Mouse (Mus musculus) left cerebral cortex, postnatal 14 days (tissue): Measurements from ENCODE around the gene Cygb. TPM values are rescaled to one million over a fixed set of nuclear protein-coding genes. Genes with fewer than 3 reads are reported as not detected.
"Not testable (repeated sequence)": the region's sequence is repeated elsewhere in the genome, so short reads cannot be mapped to it uniquely, and the experiment has no call there.

Source experiments
- DNase-seq, 2 experiments: peaks; one replicate each; pipeline ENCODE4 v3.0.0; 2021 to 2022; ENCODE audit warnings: low spot score in 2 of 2, mixed read lengths in 1 of 2
- intact Hi-C: fragments of 180-260 bp; cut with DNase I; formaldehyde crosslinking; loops from one replicate; pipeline ENCODE4 v1.15.1; 2025
- total RNA-seq, 2 experiments: library from RNA; stranded (reverse); gene quantifications; 2 replicates each; pipeline ENCODE4 v1.2.3; 2021

Gene Cygb
- total RNA-seq, 2 experiments from 2014 or later, result 26.7 to 34.7 TPM

GRCm38 (mm10) chr11:116676175-116676976 is 22.3 kb upstream of the Cygb start:
- DNase-seq, result no peak
- intact Hi-C loops, result no loop called here

DNA sequence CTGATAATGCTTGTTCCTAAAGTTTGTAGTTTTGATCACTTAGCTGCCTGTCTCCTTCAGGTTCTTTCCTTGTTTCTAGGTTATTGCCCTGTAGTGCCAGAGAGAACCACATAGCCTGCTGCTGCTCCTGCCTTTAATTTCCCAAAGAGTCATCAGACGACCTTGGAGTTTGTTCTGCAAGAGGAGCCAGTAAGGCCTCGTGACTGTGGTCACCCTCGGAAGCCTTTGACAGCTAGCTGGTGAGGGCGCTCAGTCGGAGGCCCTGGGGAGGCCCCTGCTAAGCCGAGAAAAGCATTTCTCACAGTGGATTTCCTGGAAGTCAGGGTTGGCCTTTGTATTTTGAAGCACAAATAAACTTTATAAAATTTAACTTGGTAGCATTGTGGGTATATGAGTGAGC is 21.3 kb upstream of the Cygb start:
- intact Hi-C loops, DNase-seq: not testable (repeated sequence)

- intact Hi-C loops, result loop anchor here (5.0 kb wide), 1 partner anchor 133 kb away; no protein-coding TSS in a partner anchor
These were observed 20.7 kb upstream of the Cygb start for GRCm38 (mm10) chr11:116674616-116675379.

GRCm38 (mm10) chr11:116673410-116673809 is 19.3 kb upstream of the Cygb start:
- intact Hi-C loops, result loop anchor here (5.0 kb wide), 1 partner anchor 134 kb away; no protein-coding TSS in a partner anchor

More at GRCm38 (mm10) chr11:116674616-116675379, 20.7 kb upstream of the Cygb start:
- no peak for DNase-seq

DNA sequence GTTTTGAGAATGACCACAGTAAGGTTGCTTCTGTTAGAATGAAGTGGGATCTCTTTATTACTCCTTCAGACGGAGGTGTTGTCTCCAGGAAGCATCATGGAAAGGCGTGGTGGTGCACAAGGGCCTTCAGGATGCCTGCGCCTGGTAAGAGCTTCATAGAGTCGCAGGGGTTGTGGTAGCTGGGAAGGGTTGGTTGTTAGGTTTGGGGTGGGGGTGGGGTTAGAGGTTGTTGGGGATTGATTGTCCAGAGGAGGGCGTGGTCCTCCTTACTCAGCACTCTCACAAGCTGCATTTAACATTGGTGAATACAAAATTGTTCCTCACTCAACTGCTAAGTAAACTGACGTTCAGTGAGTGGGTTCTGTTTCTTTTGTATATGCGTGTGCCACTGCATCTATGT is 18.5 kb upstream of the Cygb start:
- intact Hi-C loops, result loop anchor here (5.0 kb wide), 1 partner anchor 135 kb away; no protein-coding TSS in a partner anchor
- DNase-seq, result no peak

More at GRCm38 (mm10) chr11:116673410-116673809, 19.3 kb upstream of the Cygb start:
- DNase-seq, result no peak

GRCm38 (mm10) chr11:116671845-116672434 is 17.8 kb upstream of the Cygb start:
- no peak for DNase-seq
- intact Hi-C loops, result loop anchor here (2.0 to 5.0 kb wide), 2 partner anchors 27 to 135 kb away; no protein-coding TSS in a partner anchor

GRCm38 (mm10) chr11:116671112-116671844 is 17.2 kb upstream of the Cygb start:
- intact Hi-C loops, result loop anchor here (2.0 to 5.0 kb wide), 2 partner anchors 26 to 136 kb away; no protein-coding TSS in a partner anchor
- DNase-seq, result peak; percentile 97 to 98

- intact Hi-C loops, result loop anchor here (2.0 to 5.0 kb wide), 2 partner anchors 26 to 137 kb away; no protein-coding TSS in a partner anchor
- DNase-seq, result no peak
These were observed 16.3 kb upstream of the Cygb start for GRCm38 (mm10) chr11:116670386-116670785.

DNA sequence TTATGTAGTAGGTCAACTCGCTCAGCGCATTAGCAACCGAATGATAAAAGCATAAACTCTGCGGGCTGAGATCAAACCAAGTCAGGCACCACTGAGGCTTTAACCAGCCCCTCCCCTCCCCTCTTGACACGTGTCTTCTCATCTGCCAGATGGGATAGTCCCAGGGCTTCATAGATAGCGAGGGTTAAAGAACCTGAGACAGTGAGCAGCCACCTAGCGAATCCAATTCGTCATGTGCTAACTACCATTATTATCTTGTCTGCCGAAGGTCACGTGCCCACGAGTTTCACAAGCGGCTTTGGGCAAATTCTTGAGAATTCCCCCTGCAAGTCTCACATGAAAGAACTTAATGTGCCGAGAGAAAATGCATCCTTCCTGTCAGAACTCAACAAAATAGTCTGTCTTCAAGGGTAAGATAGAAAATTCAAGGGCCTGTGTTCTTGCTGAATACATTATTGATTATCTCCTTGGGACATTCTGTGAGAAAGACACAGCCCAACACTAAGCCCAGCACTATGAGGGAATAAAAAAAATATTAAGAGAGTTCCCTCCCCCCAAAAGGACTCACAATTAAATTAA is 15.8 kb upstream of the Cygb start:
- intact Hi-C loops, result loop anchor here (2.0 to 5.0 kb wide), 2 partner anchors 25 to 137 kb away; no protein-coding TSS in a partner anchor
- DNase-seq, result no peak

DNA sequence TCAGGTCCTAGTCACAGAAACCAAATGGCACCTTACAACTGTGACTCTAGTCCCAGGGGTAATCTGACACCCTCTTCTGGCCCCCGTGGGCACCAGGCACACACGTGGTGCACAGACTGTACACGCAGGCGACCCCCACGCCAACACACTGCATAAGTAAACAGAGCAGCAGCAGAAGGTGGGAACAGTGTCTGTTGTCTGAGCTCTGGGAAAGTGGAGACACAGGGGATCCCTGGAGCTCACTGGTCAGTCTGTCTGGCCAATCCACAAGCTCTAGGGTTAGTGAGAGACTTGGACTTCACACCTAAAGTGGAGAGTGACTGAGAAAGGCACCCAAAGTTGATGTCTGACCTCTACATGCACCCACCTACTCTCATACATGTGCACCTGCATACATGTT is 15.2 kb upstream of the Cygb start:
- intact Hi-C loops, result no loop called here
- DNase-seq, result no peak

DNA sequence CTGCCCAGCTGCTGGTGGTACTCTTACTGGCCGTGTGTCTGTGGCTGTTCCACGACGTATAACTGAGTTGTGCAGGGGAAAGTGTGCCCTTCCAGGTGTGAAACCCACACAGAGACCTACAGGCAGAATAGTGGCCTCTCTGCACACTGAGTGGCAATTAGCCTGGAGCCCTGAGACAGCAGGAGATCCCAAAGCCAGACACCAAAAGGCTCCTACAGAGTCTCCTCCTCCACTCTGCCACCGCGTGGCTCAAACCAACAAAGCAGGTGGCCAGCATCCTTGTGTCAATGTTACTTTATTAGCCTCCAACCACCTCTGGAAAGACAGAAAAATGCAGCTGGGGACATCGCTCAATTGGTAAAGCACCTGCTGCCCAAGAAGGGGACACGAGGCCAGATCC is 14.7 kb upstream of the Cygb start:
- no peak for DNase-seq
- intact Hi-C loops, result no loop called here

GRCm38 (mm10) chr11:116668381-116668825 is 14.3 kb upstream of the Cygb start:
- intact Hi-C loops, result no loop called here
- no peak for DNase-seq

GRCm38 (mm10) chr11:116667930-116668329 is 13.8 kb upstream of the Cygb start:
- no peak for DNase-seq
- intact Hi-C loops, result no loop called here

- DNase-seq, intact Hi-C loops: not testable (repeated sequence)
These were observed 12.9 kb upstream of the Cygb start for GRCm38 (mm10) chr11:116667012-116667411.

GRCm38 (mm10) chr11:116666566-116666965 is 12.5 kb upstream of the Cygb start:
- intact Hi-C loops, result no loop called here

GRCm38 (mm10) chr11:116665289-116665688 is 11.2 kb upstream of the Cygb start:
- intact Hi-C loops, result no loop called here
- DNase-seq, result no peak

More at GRCm38 (mm10) chr11:116666566-116666965, 12.5 kb upstream of the Cygb start:
- no peak for DNase-seq

- peak in 1 of 2 experiments; percentile 55 for DNase-seq
- intact Hi-C loops, result no loop called here
These were observed 7.8 kb upstream of the Cygb start for GRCm38 (mm10) chr11:116661948-116662377.

DNA sequence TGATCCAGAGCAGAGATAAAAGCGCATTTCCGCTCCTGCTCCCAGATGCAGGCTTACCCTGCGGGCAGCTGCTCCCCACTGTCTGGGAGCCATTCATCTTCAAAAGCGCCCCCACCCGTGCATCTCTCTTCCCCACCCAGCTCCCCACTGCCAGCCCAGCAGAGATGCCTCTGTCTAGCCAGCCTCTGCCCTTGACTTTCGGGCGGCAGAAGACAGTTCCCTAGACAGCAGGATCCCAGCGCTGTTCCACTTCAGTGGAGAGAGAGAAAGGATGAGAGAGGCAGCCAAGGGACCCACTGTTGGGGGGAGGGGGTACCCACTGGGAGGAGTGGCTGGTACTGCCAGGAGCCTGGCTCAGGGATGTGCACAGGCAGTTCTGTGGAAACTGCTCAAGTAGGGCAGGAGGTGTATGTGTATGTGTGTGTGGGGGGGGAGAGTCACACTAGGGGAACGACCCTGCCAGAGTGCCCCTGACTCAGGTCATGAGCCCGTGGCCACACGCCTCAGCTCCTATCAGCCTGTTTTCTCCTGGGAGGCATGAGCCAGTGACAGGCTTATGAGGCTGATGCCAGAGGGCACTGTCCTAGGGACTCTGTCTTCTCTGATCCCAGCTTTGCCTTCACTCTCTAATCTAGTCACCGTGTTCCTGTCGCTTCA is 7.3 kb upstream of the Cygb start:
- DNase-seq, result peak; percentile 41 to 69
- intact Hi-C loops, result no loop called here
